Mouse (Mus musculus) c-Kit-positive CD71-positive TER-119-positive erythroid progenitor cells, embryonic 14.5 days (primary cell): ENCODE results near the gene Hp.

Experiments
- DNase-seq: peaks from one replicate; pipeline ENCODE4 v3.0.0-alpha.2; 2013; ENCODE audit warnings: low spot score

The Hp gene

DNA sequence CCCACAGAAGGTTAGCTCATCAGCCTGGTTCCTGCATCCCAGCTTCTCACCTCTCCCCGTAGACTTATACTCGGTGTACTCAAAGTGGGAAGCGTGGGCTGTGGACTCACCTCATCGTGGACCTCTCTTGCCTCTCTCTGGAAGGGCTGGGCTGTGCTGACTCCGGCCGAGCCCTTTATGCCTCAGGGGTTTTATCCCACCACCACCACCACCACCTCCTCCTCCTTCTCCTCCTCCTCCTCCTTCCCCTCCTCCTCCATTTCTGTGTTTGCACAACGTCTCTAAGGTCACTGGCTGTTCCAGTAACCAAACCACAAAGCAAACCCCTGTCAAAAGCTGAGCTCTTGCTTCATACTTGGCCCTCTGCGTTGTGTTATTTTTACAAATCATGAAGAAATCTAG lies at the start of gene Hp:
Gene Hp (minus strand): TSS at position 273 of the 402 bp plus-strand sequence.
- DNase-seq: no peak

DNA sequence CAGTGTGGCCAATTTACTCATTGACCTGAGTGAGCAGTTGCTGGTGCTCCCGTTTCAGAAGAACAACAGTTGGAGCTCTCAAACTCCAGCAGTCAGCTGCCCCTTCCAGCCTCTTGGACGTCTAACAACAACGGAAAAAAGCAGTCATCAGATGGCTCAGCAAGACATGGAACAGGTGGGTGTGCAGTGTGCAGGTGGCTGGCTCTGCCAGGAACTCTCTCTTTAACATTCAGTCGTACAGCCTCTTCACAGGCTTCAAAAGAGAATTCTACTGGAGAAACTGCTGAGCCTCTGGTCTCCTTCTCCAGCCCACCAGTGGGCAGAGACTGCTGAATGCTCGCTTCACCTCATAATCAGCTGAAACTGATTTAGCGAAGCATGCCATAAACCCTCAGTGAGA lies 49.7 kb upstream of the Hp start:
- no peak for DNase-seq

DNA sequence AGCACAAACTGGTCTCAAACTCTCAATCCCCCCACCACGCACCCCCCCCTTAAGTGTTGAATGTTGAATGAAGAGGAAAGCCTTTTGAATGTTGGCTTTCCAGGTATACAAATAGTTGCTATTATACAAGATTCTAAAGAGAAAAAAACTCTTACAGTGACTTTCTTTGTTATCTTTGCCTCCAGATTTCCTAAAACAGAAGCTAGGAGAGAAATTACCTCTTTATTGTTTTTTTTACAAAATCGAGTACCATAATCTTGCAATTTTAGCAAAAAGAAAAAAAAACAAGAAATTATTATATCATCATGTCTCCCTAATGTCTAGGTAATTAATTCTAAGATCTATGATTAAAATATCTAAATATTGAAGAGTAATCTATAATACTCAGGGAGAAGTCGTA lies 36.6 kb upstream of the Hp start:
- DNase-seq: no peak

DNA sequence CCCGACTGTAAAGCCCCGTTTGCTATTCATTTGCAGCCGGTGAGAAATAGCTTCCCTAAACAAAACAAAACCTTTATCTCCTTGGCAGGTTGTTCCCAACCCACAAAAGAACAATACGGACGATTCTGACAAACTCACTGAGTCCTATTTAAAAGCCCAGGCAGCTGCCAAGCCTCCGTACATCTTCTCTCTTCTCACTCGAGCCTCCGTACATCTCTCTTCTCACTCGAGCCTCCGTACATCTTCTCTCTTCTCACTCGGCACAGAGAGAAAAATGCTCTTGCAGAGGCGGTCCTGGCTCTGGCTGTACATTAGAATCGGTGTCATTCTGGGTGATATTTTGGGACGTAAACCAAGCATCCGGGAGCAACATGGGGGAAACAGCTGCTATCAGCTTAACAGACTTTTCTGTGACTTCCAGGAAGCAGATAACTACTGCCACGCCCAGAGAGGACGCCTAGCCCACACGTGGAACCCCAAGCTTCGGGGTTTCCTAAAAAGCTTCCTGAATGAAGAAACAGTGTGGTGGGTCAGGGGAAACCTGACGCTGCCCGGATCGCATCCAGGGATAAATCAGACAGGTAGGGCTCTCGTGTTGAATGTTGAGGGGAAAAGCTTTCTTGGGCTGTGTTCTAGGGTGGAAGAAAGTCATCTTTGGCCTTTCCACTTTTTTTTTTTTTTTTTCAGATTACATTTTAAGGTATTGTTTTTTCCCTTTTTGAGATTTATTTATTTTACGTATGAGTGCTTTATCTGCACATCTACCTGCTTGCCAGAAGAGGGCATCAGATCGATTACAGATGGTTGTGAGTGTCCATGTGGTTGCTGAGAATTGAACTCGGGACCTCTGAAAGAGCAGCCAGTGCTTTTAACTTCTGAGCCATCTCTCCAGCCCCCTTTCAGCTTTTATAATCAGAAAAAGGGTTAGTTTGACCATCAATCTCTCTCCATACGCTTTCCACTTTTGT lies 35.6 kb upstream of the Hp start, which contains the start of gene Pkd1l3:
Gene Pkd1l3 (plus strand): TSS at position 275 of the 968 bp plus-strand sequence.
- peak; percentile 61 for DNase-seq

DNA sequence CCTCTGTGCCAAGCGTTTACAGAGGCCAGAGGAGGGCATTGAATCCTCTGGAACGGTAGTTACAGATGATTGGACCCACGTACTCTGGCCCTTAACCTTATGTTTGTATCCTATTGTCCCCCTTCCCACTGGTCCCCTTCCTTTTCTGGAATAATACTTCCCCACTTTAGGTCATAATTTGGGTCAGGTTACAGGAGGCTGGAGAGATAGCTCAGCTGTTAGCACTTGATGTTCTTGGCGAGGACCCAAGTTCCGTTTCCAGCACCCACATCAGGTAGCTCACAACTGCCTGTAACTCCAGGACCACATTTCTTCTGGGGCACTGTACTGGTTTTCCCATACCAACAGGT lies 30.2 kb upstream of the Hp start:
- DNase-seq: no peak

DNA sequence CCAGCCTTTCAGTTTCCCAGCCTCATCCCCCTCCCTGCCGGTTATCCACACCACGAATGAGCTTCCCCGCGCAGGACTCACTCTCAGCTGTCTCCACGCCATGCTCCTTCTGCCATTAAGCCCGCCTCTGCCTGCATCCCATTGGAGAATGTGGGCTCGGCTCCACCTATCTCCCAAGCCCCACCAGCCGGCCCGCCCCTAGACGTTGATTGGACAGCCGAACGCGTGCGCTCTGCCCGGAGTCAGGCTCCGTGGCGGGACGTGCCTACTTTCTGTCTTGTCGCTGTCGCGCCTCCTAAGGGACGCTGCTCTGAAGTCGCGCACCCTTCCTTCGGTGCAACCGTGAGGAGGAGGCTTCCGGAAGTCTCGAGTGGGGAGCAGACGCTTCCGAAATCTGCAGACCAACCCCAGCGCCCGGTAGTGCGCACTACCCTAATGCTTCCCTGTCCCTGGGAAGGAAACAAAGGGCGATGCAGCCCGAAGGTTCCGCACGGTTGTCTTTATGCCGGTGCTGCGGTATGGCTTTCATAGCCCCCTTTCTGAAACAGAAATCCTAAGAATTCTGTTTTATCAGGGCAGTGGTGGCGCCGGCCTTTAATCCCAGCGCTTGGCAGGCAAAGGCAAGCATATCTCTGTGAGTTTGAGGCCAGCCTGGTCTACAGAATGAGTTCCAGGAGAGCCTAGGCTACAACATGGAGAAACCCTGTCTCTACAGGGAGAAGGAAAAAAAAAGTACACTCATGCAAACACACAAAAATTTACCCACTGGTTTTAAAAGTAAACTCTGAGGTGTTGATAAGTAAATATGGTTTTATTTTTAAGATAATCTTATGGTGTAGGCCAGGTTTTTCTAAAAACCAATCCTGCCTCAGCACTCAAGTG lies 29.5 kb upstream of the Hp start, which contains the start of gene Dhodh:
Gene Dhodh (minus strand): TSS at position 403 of the 882 bp plus-strand sequence.
- peak; percentile 95 for DNase-seq

DNA sequence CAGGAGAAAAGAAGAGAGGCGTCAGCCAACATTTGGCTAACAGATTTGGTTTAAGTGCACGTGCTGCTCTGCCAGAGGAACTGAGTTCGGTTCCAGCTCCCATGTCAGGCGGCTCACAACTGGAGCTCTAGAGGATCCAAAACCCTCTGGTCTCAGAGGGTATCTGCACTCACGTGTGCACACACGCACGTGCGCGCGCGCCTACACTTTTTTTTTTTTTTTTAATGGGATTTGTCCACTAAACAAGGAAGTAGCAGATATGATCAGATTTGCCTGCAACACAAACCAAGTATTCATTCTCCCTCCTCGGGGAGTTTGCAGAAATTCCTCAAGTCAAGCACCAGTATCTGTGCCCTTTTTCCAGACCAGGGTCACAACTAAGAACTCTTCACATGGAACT lies 28.7 kb upstream of the Hp start:
- peak; percentile 14 for DNase-seq

DNA sequence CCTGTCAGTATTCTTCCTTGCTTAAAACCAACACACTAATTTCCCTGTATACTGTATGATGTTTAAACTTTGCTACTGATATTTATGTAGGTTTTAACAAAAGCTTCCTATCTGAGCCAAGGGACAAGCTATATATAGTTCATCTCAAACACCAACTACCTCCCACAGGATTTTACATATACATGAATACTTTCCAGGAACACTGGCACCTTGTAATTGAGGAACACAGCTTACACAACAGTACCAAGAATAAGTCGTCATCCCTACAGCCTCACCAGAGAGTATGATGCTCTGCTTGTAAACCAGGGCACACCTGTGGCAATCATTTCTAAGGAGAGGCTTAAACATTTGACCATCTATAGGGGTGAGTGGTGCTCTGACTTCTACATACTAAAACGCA lies 27.8 kb upstream of the Hp start:
- DNase-seq: no peak

DNA sequence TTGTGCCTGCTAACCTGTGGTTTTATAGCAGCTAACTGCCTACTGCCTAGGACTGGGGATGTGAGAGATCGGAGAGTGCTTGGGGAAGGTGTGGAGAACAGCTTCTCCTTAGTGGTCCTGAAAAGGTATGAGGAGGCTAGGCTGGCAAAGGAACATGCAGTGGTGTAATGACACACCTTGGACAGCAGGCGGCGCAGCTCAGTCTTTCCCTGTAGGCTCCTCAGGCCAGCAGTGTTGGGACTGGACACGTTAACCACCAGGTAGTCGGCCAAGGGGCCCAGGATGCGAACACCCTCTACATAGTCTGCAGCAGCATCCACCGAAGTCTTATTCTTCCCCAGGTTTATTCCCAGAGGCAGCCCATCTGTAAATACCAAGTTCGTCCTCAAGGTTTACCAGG lies 16.9 kb upstream of the Hp start:
- peak; percentile 62 for DNase-seq

DNA sequence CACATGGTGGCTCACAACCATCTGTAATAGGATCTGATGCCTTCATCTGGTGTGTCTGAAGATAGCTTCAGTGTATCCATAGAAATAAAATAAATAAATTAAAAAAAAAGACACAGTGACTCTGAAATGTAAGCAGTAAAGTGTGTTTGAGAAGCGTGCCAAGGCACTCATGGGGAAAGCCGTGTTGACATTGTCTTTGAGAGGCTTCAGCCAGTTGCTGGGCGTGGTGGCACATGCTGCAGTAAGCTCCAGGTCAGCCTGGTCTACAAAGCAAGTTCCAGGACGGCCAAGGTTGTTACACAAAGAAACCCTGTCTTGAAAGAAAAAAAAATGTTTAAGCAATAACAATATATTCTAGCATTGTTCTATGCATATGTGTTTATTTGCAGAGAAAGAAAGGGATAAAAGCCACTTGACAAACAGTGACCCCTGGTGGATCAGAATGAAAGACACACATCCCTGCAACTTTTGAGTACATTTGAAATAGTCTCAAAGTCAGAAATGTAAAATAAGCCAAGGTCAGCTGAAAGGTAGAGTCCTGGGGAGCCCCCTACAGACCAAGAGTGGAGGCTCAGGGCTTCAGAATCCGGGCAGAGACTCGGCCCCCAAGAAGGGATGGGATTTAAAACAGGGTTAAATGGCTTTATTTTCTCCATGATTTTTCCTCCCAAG lies 14.3 kb upstream of the Hp start:
- DNase-seq: peak; percentile 39

DNA sequence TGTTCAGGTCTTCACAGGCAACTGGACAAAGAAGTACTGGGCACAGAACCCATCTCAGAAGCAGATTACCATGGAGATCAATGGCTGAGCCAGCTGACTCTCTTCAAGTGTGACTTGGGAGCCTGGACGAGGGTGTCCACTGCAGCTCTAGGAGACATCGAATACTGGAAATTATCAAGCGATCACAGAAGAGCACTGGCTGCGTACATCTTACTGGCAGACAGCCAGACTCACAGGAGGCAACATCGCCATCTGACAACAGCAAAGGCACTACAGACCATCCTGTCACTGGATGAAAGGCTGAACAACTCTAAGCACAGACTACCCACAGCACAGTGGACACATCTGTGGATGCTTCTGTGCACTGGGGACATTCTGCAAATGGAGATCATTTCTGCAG lies 13.2 kb upstream of the Hp start:
- no peak for DNase-seq

DNA sequence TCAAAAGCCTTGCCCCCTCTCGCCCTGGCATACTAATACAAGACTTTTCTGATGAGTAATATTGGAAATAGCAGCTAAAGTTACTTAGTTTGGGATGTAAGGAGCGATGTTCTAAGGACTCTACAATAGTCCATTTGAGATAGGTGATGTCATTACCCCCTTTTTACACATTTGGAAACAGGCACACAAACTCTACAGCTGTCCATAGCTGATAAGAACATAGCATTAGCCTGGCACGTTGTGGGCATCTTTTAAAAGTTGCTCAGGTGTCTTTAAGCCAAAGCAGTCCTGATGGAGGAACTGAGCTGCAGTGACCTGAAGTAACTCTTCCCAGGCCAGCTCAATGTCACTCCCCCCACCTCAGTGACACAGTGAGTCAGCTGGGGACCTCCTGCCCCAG lies 12.4 kb upstream of the Hp start:
- no peak for DNase-seq

DNA sequence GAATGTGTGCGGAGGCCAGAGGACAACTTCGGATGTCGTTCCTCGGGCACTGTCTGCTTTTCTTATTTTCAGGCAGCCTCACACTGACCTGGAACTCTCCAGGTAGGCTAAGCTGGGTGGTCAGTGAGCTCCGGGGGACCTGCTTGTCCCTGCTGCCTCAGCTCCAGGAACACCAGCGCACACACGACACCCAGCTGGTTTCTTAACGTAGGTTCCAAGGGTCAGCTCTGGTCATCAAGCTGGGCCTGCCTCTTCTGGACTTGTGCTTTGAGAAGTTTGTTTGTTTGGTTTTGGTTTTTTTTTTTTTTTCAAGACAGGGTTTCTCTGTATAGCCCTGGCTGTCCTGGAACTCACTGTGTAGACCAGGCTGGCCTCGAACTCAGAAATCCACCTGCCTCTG lies 11.9 kb upstream of the Hp start:
- no peak for DNase-seq

DNA sequence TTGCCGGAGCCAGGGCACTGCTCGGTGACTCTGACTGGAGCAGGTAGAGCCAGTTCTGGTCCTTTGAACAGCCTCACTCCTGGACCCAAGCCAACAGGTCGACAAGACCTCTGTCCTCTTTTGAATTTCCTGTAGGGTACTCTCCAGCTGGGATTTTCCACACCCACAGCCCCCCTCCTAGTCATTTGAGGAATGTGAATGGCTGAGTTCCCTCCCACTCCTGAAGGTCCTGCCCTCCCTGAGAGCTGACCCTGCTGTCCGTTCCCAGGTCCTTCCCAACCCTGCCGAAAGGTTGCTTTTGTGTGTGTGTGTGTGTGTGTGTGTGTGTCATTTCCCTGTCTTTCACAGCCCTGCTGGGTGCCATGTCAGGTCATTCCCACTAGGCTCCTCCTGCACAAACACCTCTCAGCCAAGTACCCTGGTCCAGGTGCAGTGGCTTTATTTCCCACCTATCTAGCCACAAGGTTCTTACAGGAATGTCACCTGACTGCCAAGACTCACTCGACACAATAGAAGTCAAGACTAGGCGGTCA lies 8.1 kb upstream of the Hp start:
- no peak for DNase-seq

DNA sequence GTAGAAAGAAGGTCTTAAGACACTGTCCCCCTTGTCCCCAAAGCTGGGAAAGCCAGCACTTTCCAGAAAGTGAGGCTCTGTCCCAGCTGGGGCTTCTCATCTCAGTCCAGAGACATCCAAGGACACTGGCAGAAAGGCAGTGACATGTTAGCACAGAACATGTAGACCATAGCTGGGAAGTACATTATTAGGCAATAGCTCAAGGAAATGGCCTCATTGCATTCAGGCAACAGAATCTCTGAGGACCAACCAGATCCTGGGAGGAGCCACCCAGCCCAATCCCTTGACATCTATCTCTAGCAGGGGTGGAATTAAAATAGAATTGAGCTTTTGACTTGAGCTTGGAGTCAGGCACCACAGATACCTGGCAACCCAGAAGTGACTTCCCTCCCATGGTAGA lies 6.7 kb upstream of the Hp start:
- DNase-seq: no peak

DNA sequence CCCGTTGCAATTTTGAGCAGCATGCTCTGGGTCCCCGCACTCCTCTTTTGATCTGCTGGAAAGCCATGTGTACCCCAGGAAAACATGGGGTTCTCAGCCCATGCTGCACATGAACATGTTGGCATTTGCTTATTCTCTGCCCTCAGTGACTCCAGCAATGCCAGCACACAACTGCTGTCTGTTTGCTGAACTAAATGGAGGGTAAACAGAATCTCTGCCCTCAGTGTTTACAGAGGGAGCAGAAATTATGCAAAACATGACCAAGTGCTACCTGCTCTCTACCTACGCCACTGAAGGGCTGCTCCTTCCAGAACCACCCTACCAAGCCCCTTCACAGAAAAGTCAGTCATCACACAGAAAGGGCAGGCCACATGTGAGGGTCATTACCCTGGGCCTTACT lies 5.9 kb upstream of the Hp start:
- DNase-seq: no peak

DNA sequence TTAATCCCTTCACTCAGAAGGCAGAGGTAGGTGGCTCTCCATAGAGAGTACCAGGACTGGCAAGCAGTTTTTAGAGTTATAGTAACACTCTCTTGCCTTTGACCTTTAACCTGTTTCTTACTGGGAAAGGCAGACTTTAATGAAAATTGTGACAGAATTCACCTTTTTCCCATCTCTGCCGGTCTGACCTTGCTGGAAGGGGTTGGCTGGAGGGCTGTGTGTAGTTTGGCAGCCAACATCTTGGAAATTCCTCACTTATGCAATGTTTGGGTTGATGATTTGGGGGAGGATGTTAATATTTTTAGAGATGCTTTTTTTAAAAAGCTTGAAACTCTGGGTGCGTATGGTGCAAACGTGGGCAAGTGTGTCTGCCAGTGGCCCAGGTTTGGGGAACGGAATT lies 5.3 kb upstream of the Hp start:
- no peak for DNase-seq

DNA sequence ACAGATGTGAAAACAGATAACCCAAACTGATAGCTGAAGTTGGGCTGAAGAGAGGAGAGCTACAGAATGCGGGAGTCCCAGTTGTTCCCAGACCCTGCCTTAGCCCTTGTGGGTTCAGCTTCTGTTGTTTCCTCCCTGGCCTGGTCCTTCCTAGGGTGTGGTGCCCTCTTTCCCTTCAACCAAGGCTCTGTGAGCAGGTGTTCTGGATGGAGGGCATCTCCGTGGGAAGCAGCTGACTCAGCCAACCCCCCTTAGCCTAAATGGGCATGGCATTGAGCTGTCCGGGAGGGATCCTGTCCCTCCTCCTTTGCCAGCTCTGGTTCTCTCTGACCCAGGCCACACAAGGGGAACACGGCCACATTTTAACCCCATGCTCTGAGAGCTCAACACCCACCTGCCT lies 2.7 kb downstream of the Hp start:
- DNase-seq: no peak

DNA sequence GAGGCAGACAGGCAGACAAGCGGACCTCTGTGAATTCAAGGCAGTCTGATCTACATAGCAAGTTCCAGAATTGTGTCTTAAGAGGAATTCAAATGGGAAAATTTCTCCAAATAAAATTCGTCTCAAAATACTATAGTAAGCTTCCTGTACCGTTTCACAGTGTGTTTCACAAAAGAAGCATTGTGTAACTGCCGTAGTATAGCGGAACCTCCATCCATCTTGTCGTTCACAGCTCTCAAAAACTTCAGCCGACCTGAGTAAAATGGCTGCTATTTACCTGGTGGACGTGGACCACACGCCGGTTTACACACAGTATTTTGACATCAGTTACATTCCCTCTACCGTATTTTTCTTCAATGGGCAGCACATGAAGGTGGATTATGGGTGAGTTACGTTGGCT lies 7.8 kb downstream of the Hp start:
- no peak for DNase-seq

DNA sequence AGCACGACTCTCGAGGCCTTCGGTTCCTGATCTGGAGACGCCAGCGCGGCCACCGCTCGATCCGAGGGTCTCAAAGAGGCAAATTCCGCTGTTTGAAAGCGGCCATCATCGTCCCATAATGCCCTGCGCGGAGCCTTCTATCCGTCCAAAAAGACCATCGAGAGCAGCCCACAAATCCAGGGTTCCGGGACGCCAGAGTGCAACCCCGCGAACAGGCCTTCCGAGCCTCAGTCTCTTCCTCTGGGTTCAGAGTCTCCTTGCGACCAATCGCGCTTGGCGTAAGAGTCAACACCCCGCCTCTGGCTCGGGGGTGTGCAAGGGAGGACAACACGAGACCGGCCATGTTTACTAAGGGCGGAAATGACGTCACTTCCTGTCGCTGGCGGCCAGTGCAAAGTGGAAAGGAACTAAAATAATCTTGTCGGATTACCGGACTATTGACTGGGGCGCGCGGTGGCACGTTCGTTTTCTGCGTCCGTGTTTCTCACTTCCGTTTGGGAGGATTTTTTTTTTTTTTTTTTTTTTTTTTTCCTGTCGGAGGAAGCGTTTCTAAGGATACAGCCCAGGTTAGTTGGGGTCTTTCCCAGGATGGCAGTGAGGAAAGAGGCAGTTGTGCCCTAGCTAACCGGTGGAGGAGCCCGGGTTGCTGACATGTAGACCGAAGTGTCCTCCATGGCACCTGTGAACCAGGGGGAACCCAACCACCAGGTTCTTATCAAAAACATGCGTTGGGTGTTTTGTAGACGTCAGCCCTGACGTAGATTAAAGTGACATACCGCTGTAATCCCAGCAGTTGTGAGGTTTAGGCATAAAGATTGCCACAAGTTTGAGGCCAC lies 13.3 kb downstream of the Hp start, which contains the start of the genes Dhx38 and Txnl4b:
Gene Dhx38 (minus strand): TSS at position 364 of the 836 bp plus-strand sequence.
Gene Txnl4b (plus strand): TSS at position 395 of the 836 bp plus-strand sequence.
- DNase-seq: peak; percentile 99

DNA sequence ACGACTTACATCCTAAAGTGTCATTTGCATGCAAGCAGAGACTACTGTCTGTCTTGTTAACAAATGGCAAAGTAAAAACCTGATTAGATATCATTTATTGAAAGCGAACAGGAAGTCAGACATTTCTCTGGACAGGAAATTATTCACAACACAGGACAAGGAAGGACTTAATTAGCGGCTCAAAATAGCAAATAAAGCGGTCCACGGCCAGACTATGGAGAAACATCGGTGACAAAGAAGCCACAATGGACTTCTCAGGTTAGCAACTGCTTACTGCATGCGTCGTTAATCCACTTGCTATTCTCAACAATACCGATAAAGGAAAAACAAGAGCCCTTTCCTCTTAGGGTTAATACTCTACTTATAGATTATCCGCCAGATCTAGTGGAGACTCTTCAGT lies 14.2 kb downstream of the Hp start:
- peak; percentile 34 for DNase-seq
